In the genomic region with DNA sequence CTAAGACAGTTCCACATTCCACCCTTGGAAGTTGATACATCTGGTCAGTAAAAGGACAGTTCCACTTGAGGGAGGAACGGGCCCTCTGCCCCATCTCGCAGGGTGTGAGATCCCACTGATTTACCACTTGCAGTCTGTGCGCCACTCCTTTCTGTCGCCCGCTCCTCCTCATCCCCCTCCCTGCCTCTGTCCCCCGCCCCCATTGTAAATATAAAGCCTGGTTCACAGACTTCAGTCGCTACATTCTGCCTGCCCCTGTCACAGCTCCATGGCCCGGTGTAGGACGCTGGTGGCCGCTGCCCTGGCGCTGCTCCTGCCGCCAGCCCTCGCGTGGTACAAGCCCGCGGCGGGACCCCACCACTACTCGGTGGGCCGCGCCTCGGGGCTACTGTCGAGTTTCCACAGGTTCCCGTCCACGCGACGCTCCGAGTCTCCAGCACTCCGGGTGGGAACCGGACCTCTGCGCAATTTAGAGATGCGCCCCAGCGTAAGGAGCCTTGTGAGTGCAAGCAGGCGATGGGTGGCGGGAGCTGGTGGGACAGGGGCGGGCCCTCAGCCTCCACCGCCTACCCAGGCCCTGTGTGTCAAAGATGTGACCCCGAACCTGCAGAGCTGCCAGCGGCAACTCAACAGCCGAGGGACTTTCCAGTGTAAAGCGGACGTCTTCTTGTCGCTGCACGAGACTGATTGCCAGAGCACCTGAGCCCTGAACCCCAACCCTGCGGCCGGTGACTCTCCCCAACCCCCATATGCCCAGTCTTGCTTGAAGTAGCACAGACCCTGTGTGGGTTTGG, we compare ENCODE assay signal across 8 mouse cellular contexts. TPM values are rescaled to one million over a fixed set of nuclear protein-coding genes. Genes with fewer than 3 reads are reported as not detected.
A peak's percentile ranks its signal among the peaks of the same experiment; 100 is the strongest.
DNase-seq lines count a peak whose midpoint lies in the region; ATAC-seq and TF ChIP-seq lines count a peak whose summit lies in the region.

A gene (plus strand): TSS at position 237 of the 794 bp plus-strand sequence.

- peak within 1 kb of the TSS; percentile 44 for H3K4me3 ChIP-seq in lung, embryonic 16.5 days (ENCODE audit: low read length)
- peak within 1 kb of the TSS; percentile 21 for H3K4me3 ChIP-seq in forebrain, embryonic 12.5 days (replicated peaks)
- H3K4me3 ChIP-seq in limb, embryonic 14.5 days (replicated peaks; ENCODE audit: low read length): peak within 1 kb of the TSS; percentile 28
- H3K4me3 ChIP-seq in stomach, embryonic 15.5 days (replicated peaks): peak within 1 kb of the TSS; percentile 36

- peaks cover 25% of the 10 kb centered on the region for H3K36me3 ChIP-seq in lung, embryonic 16.5 days (ENCODE audit: control insufficient read depth, insufficient read depth, low read length)
- H3K36me3 ChIP-seq in forebrain, embryonic 12.5 days (replicated peaks): peaks cover 78% of the 10 kb centered on the region
- peaks cover 69% of the 10 kb centered on the region for H3K36me3 ChIP-seq in limb, embryonic 14.5 days (ENCODE audit: control insufficient read depth, insufficient read depth, low read length)
- peaks cover 43% of the 10 kb centered on the region for H3K36me3 ChIP-seq in stomach, embryonic 15.5 days

- TF ChIP-seq POLR2A in limb, embryonic 14.5 days (IDR thresholded peaks at IDR 0.05; ENCODE audit: borderline replicate concordance, extremely low read depth, insufficient read depth, insufficient read length): no peak

- DNase-seq in lung, postnatal 25 days (ENCODE audit: low spot score): no peak
- DNase-seq in limb, embryonic 14.5 days (ENCODE audit: low spot score): no peak
- no peak for DNase-seq in gastrocnemius, adult 8-10 months (ENCODE audit: low spot score in 2 of 2)
- DNase-seq in gastrocnemius, adult 18-20 months (ENCODE audit: low spot score): no peak
- DNase-seq in ovary, postnatal 36 days (ENCODE audit: low spot score): no peak

- H3K27me3 ChIP-seq in lung, embryonic 16.5 days (ENCODE audit: control insufficient read depth, insufficient read depth, low read depth, low read length): no peaks in the 10 kb centered on the region
- peaks cover 23% of the 10 kb centered on the region for H3K27me3 ChIP-seq in forebrain, embryonic 12.5 days
- H3K27me3 ChIP-seq in limb, embryonic 14.5 days (ENCODE audit: control insufficient read depth, insufficient read depth, low read length): peaks cover 6% of the 10 kb centered on the region
- H3K27me3 ChIP-seq in stomach, embryonic 15.5 days (replicated peaks): no peaks in the 10 kb centered on the region

- H3K4me1 ChIP-seq in lung, embryonic 16.5 days (replicated peaks; ENCODE audit: control insufficient read depth, insufficient read depth, low read length): peaks cover 19% of the 10 kb centered on the region
- H3K4me1 ChIP-seq in forebrain, embryonic 12.5 days: peaks cover 9% of the 10 kb centered on the region
- H3K4me1 ChIP-seq in limb, embryonic 14.5 days (ENCODE audit: control insufficient read depth, insufficient read depth, low read length): peaks cover 9% of the 10 kb centered on the region; the same call in 1 of the 2 replicates
- peaks cover 18% of the 10 kb centered on the region for H3K4me1 ChIP-seq in stomach, embryonic 15.5 days

- 3% methylated on average over 45 of the region's 45 CpGs for WGBS in lung, embryonic 16.5 days
- 6% methylated on average over 45 of the region's 45 CpGs for WGBS in forebrain, embryonic 12.5 days
- 5% methylated on average over 45 of the region's 45 CpGs for WGBS in limb, embryonic 14.5 days
- WGBS in stomach, embryonic 15.5 days: 7% methylated on average over 45 of the region's 45 CpGs

- peak; percentile 32; the same call in 1 of the 2 replicates for ATAC-seq in lung, embryonic 16.5 days (ENCODE audit: low read depth)
- ATAC-seq in forebrain, embryonic 12.5 days (ENCODE audit: low FRiP score): peak; percentile 21; the same call in 1 of the 2 replicates
- 0 out of 2 replicates have a peak, but pooled peaks have one; percentile 11 for ATAC-seq in limb, embryonic 14.5 days (ENCODE audit: low FRiP score, low read depth)
- 0 out of 2 replicates have a peak, but pooled peaks have one; percentile 20 for ATAC-seq in stomach, embryonic 15.5 days (ENCODE audit: insufficient read depth, low FRiP score, low read depth)

- peak within 1 kb of the TSS; percentile 73 for H3K4me2 ChIP-seq in lung, embryonic 16.5 days (ENCODE audit: low read depth, low read length)
- peak within 1 kb of the TSS; percentile 42 for H3K4me2 ChIP-seq in forebrain, embryonic 12.5 days
- H3K4me2 ChIP-seq in limb, embryonic 14.5 days (replicated peaks; ENCODE audit: low read depth, low read length, severe bottlenecking): peak within 1 kb of the TSS; percentile 54
- peak within 1 kb of the TSS; percentile 71 for H3K4me2 ChIP-seq in stomach, embryonic 15.5 days

- H3K9me3 ChIP-seq in lung, embryonic 16.5 days (ENCODE audit: control insufficient read depth, low read length): no peaks in the 10 kb centered on the region
- no peaks in the 10 kb centered on the region for H3K9me3 ChIP-seq in forebrain, embryonic 12.5 days
- H3K9me3 ChIP-seq in limb, embryonic 14.5 days (ENCODE audit: control insufficient read depth, low read length): no peaks in the 10 kb centered on the region
- no peaks in the 10 kb centered on the region for H3K9me3 ChIP-seq in stomach, embryonic 15.5 days

- no peak within 1 kb of the TSS for H3K27ac ChIP-seq in lung, embryonic 16.5 days (ENCODE audit: low read length)
- no peak within 1 kb of the TSS for H3K27ac ChIP-seq in forebrain, embryonic 12.5 days
- no peak within 1 kb of the TSS for H3K27ac ChIP-seq in limb, embryonic 14.5 days (replicated peaks; ENCODE audit: low read depth, low read length)
- peak within 1 kb of the TSS; percentile 26; the same call in 1 of the 2 replicates for H3K27ac ChIP-seq in stomach, embryonic 15.5 days

- peak within 1 kb of the TSS; percentile 65 for H3K9ac ChIP-seq in lung, embryonic 16.5 days (ENCODE audit: low read length)
- peak within 1 kb of the TSS; percentile 50 for H3K9ac ChIP-seq in forebrain, embryonic 12.5 days
- H3K9ac ChIP-seq in limb, embryonic 14.5 days (ENCODE audit: low read depth, low read length, severe bottlenecking): peak within 1 kb of the TSS; percentile 51
- peak within 1 kb of the TSS; percentile 39; the same call in 1 of the 2 replicates for H3K9ac ChIP-seq in stomach, embryonic 15.5 days

RNA-seq across cellular contexts. Expression of the gene that starts here (rescaled TPM):
- polyA plus RNA-seq in lung, embryonic 16.5 days (2015; fragmentation: Nextera tagmentation; extraction: Ambion mirVana): 1.5 and 1.6 TPM in 2 replicates
- 0.40 TPM in 1 of 2 replicates, not detected in the other for polyA plus RNA-seq in forebrain, embryonic 12.5 days (2016; fragmentation: Nextera tagmentation; extraction: Ambion mirVana)
- 2.1 and 3.3 TPM in 2 replicates for polyA plus RNA-seq in limb, embryonic 14.5 days (2012; rRNA removed)
- polyA plus RNA-seq in limb, embryonic 14.5 days (2014; fragmentation: Nextera tagmentation; extraction: Ambion mirVana): 2.1 and 2.7 TPM in 2 replicates
- 9.8 and 12.1 TPM in 2 replicates for polyA plus RNA-seq in stomach, embryonic 15.5 days (2015; fragmentation: Nextera tagmentation; extraction: Ambion mirVana)
- not detected for total RNA-seq in gastrocnemius, adult 8-10 months (2022)
- total RNA-seq in gastrocnemius, adult 18-20 months (2021): not detected

Comparison
In these comparisons a context has a peak if more than half of its experiments do, and no peak if none do; other contexts are left out.
1. Peak in ATAC-seq, H3K4me3 ChIP-seq, H3K9ac ChIP-seq and H3K4me2 ChIP-seq in forebrain, embryonic 12.5 days; RNA of the gene not detected or under 1 TPM.